Mouse (Mus musculus) right cerebral cortex, postnatal 14 days (tissue): ENCODE measurements around the gene Ccdc97.
"Not testable (repeated sequence)": the region's sequence is repeated elsewhere in the genome, so short reads cannot be mapped to it uniquely, and the experiment has no call there.

ENCODE experiments used
- DNase-seq: peaks from one replicate; pipeline ENCODE4 v3.0.0; 2022

The Ccdc97 gene

DNA sequence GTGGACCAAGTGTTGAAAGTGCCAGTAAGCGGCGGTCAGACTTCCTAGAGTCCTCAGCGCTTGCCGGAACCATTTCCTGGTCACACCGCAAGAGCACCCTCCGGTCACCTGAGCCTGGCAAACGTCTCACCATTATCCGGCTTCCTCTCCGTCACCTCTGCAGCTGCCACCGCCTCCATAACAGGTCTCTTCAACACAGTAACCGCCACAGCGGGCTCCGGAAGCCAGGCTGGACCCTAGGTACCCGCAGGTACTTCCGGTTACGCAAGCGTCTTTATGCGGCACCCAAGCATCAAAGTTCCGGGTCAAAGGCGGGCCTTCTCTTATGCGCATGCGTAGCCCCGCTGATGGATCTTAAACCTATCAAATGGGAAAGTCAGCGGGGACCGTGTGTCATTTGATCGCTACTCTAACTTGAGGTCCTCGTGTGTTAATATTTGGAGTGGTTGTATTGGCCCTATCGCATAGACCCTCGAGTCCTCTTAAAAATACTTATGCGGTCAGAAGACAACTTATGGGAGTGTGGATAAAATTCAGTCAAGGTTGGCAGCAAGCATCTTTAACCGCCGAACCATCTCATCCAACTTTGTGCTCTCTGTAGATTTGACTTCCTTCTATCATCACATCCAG lies at the start of gene Ccdc97:
Gene Ccdc97, minus strand, starts transcription at position 301 of the 630 bp plus-strand sequence.
- DNase-seq, result peak; percentile 92

DNA sequence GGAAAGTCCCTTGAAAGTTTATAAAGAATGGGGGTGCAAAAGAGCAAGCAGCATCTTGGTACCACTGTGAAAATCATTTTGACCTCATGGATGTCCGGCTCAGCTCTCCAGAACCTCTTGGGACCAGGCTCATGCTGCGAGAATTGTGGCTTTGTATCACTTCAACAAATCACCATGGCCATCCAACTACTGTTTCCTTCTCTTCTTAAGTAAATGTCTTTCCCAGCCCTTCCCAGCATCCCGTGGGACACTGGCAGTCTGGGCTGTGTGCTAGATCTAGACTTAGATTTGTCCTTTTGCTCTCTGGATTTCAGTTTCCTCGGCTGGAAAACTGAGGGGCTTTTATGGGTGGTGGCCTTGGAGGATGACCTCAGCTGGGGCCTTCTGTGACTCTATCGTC lies 49.3 kb upstream of the Ccdc97 start:
- no peak for DNase-seq

DNA sequence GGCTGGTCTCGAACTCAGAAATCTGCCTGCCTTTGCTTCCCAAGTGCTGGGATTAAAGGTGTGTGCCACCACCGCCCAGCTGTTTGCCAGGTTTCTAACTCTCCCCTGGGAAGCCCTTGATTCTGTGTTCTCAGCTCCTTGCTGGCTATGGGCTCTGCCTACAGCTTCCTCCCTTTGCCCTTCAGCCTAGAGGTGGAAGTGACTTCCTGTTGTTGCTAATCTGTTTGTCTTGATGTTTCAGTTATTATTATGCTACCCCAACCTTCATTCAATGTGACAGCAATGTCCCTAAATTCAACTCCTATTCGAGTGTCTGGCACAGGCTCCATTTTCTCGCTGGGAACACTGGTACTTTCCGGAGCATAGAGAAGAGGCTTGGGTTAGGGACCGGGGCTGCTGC lies 47.2 kb upstream of the Ccdc97 start:
- DNase-seq, result no peak

DNA sequence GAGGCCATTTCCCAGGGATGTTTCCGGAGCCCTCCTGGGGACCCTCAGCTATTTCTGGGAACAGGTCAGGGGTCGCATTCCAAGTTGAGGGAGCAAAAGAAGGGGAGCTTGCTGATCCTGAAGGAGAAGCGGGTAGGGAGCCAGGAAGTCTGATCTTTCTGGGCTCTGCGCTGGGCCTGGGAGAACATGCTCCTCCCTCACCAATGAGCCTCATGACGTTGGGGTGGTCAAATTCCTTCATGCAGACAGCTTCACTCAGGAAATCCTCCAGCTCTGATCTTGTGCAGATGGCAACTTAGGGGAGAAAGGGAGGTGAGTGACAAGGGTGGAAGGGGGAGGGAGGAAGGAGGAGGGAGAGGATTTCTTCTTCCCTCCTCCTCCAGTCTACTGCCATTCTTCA lies 45.3 kb upstream of the Ccdc97 start:
- no peak for DNase-seq

DNA sequence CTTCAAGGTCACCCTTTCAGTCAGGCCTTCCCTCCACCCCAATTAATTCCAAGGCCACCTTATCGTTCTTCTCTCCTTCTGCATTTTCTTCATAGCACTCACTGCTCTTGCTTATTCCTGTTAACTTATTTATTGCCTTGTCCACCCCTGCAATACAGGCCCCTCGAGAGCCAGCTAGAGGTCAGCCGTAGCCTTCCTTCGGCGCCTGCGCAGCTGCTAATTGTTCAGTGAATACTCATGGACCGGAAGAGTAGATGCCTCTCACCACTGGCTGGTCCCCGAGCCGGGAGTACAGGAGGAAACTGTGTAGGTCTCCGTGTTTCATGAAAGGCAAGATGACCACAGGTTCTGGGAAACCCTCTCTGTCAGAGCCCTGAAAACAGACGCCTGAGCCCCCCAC lies 44.8 kb upstream of the Ccdc97 start:
- no peak for DNase-seq

DNA sequence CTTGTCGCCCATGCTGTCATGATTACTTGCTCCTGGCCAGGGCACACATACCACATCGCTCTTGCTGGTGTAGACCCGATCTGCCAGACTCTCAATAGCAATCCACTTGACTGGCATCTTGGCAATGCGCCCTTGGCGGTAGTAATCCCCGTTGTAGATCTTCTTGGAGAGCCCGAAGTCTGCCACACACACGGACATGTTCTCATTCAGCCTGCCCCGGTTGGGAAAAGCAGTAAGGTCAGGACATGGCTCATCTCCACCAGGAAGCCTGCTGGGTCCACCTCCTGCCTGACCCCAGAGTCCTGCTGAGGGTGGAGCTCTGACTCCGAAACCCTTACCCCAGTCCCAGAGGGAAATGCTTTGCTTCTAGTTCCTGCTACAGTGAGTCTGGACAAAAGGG lies 42.5 kb upstream of the Ccdc97 start:
- DNase-seq, result no peak

DNA sequence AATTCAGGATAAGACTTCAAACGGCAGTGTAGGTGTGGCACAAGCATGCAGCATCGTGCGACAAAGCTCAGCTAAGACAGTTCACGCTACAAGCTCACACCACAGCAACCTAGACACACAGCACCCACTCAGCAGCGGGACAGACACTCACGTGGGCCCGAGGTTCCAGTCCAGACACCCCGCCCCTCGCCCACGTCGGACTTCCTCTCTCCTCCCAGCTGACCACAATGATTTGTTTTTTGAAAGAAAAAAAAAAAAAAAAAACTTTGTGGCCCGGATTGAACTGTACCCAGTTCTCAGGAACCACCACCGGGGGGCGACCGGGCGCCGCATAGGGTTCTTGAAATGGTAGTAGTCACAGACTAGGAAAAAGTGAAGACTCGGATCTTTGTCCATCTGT lies 37.1 kb upstream of the Ccdc97 start:
- DNase-seq, result peak; percentile 95

DNA sequence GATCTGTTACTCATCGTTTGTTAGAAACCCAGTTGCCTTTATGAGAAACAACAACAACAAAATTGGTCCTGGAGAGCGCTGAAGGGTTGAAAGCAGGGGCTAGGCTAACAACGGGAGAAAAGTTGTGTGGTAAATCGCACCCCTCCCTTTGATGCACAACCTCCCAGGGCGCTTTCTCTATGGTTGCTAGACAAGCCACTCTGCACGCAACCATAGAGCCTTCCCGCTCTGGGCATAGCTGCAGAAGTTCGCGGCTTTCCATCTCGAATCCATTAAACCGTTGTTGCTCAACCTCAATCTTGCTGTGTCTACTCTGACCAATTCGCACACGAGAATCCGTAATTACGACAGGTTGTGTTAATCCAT lies 36.6 kb upstream of the Ccdc97 start:
- DNase-seq, result peak; percentile 59

DNA sequence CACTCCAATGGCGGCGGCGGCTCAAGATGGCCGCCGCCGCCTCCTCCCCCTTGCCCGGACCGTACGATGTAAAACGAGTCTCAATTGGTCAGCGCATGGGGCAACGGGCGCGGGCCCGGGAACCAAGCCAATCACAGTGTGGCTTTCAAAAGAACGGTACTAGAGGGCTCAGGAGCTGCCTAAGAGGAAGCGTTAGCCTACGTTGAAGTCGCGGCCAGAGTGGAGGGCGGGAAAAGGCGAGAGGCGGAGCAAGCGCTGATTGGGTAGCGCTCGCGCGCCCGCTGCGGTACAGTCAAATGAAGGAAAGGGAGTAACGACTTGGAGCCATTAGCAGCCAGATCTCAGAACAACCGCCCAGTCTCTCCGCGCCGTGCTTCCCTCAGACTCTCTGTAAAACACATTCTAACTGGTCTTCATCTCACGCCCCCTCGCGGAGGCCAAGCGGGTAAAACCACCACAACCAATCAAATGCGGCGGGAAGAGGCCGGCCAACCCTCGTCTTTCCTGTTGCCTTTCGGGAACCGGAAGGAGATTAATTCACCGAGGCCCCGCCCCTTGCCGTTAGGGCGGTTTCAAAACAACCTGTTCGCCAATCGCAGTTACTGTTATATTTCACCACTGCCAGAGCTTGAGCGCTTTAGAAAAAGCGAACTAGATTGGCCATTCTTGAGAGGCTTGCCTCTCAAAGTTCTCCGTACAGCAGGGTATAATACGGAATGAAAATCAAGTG lies 36.0 kb upstream of the Ccdc97 start, which contains the start of gene Hnrnpul1:
Gene Hnrnpul1, minus strand, starts transcription at position 20 of the 730 bp plus-strand sequence.
- DNase-seq, result peak; percentile 99

DNA sequence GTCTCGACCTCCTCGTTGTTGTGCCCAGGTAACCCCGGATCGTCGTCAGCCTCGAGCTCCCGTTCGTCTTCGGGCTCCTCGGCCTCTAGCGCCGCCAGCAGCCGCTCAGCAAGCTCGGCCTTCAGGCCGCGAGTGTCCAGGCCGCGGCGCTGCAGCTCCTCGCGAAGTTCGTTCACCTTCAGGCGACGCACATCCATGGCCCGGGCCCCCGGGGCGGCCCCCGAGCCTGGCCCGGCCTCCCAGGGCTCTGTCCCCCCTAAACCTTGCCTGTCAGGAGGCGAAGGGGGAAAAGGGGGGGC lies 35.5 kb upstream of the Ccdc97 start:
- no peak for DNase-seq

DNA sequence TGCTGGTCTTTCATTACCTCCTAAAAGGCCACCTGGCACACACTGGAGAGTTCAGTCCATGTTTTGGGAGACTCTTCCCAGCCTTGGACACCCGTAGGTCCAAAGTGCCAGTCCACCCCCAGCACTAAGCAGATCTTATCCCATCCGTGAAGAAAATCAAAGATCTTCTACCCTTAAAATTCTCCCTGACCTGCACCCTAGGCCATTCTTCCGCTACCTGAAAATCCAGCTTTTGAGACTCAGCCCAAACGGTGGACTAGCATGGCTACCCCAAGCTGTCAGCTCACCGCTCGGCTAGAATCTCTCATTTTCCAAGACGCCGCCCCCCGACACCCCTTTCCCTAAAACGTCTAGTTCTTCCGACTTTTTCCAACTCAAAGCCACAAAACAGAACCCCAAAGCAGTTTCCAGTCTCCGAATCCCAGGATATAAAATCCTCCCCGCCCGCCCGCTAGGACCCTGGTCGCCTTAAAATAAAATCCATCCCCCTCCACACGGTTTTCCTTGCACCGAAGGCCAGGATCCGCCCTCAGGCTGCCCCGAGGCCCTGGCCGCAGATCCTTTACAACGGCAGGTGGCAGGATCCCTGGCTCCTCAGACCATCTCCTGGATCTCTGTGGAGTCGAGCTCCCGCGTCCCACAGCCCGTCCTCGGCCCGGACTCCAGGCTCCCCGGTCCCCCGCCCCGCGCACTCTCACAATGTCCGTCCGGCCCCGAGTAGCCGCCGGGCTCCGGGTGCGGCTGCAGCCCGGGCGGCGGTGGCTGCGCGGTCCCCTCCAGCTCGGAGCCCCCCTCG lies 35.0 kb upstream of the Ccdc97 start:
- DNase-seq, result peak; percentile 53

DNA sequence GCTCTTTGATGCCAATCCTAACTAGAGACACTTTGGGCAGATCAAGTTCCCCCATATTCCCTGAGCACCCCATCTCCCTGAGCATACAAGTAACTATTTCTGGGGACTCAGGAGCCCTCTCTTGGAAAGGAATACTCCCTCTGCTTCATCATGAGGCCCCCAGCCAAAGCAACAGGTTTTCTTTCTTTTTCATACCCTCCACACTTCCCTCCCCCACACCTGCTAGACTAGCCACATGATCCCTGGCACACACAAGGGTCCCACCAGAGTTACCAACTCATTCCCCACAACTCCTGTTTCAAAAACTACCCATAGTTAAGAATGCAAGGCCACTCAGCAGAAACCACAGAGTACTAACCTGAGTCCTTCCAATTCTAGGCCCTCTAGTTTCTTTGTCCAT lies 34.2 kb upstream of the Ccdc97 start:
- no peak for DNase-seq

DNA sequence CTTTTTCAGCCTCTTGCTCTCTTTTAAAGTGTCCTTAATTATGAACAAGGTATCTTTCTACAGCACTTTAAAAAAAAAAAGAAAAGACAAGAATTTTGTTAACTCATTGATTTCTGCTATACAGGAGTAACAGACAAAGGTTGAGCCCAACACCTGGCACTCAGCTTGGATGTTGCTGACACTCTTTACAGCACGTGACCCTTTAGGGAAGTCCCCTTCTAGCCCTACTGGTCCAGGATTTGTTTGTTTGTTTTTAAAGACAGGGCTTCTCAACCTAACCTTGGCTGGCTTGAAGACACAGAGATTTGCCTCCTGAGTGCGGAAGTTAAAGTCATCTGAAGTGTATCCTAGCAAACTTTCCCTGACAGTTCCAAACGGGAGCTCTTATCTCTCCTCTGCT lies 28.0 kb upstream of the Ccdc97 start:
- DNase-seq, result no peak

DNA sequence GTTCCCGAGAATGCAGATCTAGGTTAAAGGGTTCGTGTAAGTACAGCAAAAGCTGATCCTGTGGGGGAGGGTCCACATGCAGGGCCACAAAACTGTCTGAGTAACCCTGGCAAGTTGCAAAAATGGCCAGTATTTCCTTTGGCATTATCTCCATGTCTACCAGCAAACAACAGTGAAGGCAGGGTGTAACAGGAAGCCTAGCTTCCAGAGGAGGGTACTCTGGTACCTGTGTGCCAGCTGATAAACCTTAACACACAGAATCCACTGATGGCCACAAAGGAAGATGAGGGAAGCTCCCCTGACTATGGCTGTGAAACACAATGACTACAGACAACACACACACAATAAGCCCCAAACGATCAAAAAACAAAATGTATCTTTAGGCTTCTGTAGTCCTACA lies 19.4 kb upstream of the Ccdc97 start:
- no peak for DNase-seq

DNA sequence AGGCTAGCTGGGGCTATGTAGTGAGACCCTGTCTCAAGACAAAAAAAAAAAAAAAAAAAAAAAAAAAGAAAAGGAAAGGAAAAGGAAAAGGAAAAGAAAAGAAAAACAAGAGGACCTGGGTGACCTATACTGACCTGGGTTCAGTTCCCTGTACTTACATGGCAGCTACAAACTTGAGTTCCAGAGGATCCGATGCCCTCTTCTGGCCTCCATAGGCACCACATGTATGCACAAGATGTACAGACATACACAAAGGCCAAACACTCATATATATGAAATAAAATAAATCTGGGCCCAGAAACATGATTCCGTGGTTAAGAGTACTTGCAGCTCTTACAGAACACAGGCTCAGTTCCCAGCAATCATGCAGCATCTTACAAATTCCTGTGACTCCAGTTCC lies 18.0 kb upstream of the Ccdc97 start:
- no peak for DNase-seq

DNA sequence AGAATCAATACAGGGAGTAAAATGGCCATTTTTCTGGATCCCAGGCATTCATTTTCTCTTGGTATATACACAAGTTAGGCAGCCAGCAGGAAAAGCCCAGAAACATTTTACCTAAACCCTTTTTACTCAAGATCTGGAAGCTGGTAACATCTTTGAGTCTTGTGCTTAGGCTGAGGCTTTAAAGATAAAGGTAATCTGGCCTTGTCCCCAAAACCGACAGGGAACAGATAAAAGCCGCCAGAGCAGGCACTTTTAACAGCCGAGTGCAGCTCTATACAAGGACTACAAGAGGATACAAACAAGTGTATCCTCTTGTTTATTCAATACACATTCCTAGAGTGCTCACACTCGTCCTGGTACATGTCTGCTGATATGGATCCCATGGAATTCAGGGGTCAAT lies 16.1 kb upstream of the Ccdc97 start:
- no peak for DNase-seq

DNA sequence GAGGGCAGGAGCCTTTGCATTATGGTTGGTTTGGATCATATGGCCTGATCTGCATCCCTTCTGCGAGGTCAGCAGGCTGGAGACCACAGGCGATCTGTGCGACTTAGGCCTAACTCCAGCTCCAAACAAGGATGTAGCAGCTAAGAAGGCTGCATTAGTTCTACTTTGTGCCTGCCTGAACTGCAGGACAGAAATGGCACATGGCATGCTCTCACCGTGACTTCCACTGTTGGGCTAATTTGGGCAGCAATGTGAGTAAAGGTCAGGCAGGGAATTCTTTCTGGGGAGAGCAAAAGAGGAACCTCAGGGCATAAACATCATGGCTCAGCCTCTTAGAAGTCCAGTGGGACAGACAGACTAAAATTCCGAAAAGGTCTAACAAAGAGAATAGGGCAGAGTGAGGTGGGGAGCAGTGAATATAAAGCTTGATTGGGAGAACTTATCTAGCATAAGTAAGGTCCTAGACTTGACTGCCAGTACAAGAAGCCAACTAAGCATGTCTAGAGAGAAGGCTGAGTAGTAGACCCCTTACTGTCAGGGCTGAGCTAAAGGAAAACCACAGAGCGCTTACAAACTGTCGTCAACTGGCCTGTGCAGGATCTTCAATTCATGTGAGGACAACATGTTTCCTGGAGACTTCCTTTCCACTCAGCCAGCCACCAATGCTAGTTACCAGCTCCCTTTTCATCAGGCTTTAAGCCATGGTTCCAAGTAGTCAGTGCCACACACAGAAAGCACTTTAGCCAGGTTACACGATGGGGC lies 12.6 kb upstream of the Ccdc97 start:
- no peak for DNase-seq

DNA sequence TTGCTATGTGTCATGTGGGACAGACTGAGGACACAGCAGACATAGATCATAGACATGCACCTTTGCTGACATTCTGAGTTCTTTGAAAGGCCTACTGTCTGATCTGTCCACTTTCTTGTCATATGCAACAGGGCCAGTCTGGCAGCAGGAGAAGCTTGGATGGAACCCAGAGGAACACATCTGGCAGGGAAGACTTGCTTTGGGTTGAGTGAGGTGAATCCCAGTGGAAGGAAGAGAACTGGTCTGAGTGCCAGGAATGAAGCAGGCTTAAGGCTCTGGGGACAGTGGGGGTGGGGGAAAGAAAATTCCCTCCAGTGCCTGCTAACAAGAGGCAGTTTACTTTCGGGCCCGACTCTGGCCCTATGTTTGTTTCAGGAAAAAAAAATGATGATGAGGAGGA lies 11.0 kb upstream of the Ccdc97 start:
- DNase-seq, result no peak

DNA sequence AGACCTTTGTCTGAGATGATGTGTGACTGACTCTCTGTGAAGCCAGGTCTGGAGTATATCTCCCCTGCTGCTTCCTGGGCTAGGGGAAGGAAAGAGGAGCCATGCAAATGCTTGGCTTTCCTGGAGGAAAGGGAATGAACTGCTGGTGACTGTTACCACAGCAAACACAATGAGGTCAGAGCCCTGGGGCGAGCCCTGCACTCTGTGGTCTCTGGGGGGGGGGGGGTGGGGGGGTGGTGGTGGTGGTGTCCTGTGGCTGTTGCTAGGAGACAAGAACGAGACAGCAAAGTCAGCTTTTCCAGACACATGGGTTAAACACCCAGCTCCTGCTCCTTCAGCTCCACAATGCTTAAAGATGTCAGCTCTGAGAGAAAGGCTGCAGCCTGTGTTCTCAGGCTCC lies 10.5 kb upstream of the Ccdc97 start:
- DNase-seq, result no peak

DNA sequence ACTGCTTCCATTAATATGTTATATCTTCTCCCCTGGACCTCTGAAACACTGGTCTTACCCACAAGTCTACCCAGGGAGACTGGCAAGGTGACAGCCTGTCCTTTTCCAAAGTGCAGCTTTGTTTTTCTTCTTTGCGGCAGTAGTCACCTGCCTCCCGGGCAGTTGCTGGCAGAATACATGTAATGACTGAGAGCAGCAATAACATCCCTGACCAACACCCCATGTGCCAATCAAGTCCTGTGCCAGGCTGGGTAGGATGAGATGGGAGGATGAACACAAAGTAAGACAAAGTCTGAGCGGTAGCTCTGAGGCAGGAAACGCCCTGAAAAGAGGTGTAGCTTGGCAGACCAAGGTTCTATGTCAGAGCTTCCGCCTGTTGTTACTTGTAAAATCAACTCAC lies 8.9 kb upstream of the Ccdc97 start:
- no peak for DNase-seq

DNA sequence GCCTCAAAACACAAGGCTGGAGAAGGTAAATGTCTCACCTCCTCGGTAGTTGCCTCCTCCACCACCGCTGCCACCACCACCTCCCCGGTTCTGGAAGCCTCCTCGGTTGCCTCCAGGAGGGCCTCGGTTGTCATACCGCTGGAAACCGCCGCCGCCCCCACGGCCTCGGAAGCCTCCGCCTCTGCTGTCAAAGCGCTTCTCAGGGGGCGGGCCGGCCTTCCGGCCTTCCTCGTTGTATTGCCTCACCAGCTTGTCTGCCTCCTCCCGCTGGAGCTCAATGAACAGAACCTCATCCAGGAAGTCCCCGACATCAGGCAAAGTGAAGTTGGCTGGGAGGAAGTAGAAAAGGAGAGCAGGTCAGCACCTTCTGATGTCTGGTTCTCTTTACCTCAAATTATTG lies 7.0 kb upstream of the Ccdc97 start:
- no peak for DNase-seq

DNA sequence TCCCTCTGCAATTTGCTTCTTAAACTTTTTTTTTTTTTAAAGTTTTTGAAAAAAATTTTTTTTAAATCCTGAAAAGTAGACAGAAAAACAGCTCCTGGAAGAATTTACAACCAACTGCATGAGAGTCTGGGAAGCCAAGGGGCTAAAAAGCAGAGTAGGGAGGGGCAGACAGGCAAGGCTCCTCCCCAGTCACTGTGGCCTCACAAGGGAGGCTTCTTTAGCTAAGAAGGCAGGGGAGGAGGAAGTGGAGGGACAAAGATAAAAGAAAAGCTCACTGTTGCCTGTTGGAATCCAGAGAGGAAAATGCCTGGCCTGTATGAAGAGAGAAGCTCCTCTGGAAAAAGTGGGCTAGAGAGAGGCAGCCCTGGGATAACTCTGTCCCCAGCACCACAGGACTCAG lies 2.9 kb upstream of the Ccdc97 start:
- not testable (repeated sequence) for DNase-seq

DNA sequence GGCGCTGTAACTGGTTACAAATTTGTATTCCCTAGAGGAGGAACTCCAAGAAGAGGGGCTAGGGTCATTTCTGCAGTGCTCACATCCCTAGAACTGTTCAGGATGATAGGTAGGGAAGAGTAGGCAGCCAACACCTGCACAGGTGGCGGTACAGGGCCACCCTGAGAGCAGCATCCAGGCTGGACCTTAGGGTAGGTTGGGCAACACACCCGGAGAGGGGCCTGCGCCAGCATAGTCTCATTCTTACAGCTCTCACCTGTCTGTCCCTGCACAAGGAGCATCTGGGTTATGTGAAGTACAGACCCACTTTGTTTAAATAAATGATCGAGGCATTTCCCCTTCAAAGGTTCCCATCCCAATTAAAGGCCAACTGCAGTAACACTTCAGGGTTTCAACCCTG lies 1.9 kb upstream of the Ccdc97 start:
- no peak for DNase-seq
